Mouse (Mus musculus) midbrain, postnatal 0 days (tissue): ENCODE measurements around the gene Hs2st1. TPM values are rescaled to one million over a fixed set of nuclear protein-coding genes. Genes with fewer than 3 reads are reported as not detected.

Source experiments
- ATAC-seq: fragments of 200-750 bp; cut with Nextera tagmentation; 2 replicates; pipeline ENCODE4 v1.8.0; 2017; ENCODE audit warnings: moderate number of reproducible peaks, mild to moderate bottlenecking, moderate TSS enrichment, moderate library complexity; ENCODE audit not compliant: low FRiP score
- DNase-seq: peaks from one replicate; pipeline ENCODE4 v3.0.0-alpha.2; 2015; ENCODE audit warnings: low spot score
- H3K27ac ChIP-seq: fragments of 300-500 bp; sonication (generic); 2 replicates; pipeline ENCODE4 v1.5.1; 2014; ENCODE audit warnings: low read depth, mild to moderate bottlenecking, low read length, mixed read lengths
- H3K27me3 ChIP-seq: fragments of 300-500 bp; sonication (generic); 2 replicates; pipeline ENCODE4 v1.6.1; 2014; ENCODE audit warnings: low read length, control low read depth, mixed read lengths; ENCODE audit not compliant: insufficient read depth
- H3K36me3 ChIP-seq: fragments of 300-500 bp; sonication (generic); 2 replicates; pipeline ENCODE4 v1.6.1; 2014; ENCODE audit warnings: low read length, control low read depth, mixed read lengths; ENCODE audit not compliant: insufficient read depth
- H3K4me1 ChIP-seq: fragments of 300-500 bp; sonication (generic); 2 replicates; pipeline ENCODE4 v1.6.1; 2014; ENCODE audit warnings: mild to moderate bottlenecking, control low read depth, antibody characterized with exemption, low read length, mixed read lengths; ENCODE audit not compliant: insufficient read depth
- H3K4me2 ChIP-seq: fragments of 300-500 bp; sonication (generic); 2 replicates; pipeline ENCODE4 v1.6.1; 2014; ENCODE audit warnings: low read depth, mild to moderate bottlenecking, low read length, mixed read lengths; ENCODE audit not compliant: poor library complexity, severe bottlenecking
- H3K4me3 ChIP-seq: fragments of 300-500 bp; sonication (generic); 2 replicates; pipeline ENCODE4 v1.5.1; 2014; ENCODE audit warnings: low read depth, mild to moderate bottlenecking, low read length, moderate library complexity
- H3K9ac ChIP-seq: fragments of 300-500 bp; sonication (generic); replicated peaks from 2 replicates; pipeline ENCODE4 v1.6.1; 2014; ENCODE audit warnings: mild to moderate bottlenecking, low read length, moderate library complexity, mixed read lengths; ENCODE audit not compliant: poor library complexity, severe bottlenecking
- H3K9me3 ChIP-seq: fragments of 300-500 bp; sonication (generic); 2 replicates; pipeline ENCODE4 v1.6.1; 2016; ENCODE audit warnings: low read length, control low read depth
- CTCF ChIP-seq: IDR thresholded peaks from 2 replicates; pipeline ENCODE4 v1.5.1; 2016; ENCODE audit warnings: antibody characterized with exemption, mild to moderate bottlenecking
- WGBS: fragments of 180-500 bp; shearing (Covaris S2); extraction: QIAGEN DNeasy Blood & Tissue Kit; methylation state at CpG from one replicate; pipeline ENCODE4 v1.1.7; 2014; 5-methylcytosine and 5-hydroxymethylcytosine counted together
- polyA plus RNA-seq: library from polyadenylated mRNA; unstranded; fragments of >200 nt; fragmentation: Nextera tagmentation; extraction: Ambion mirVana; gene quantifications from 2 replicates; pipeline ENCODE4 v1.2.1, GENCODE M21; 2015
- total RNA-seq: library from RNA; depleted of rRNA; stranded (reverse); fragments of >200 nt; gene quantifications from 2 replicates; pipeline ENCODE4 v1.2.3, GENCODE M21; 2014; rRNA removed

The Hs2st1 gene
- total and polyA plus RNA-seq, 2 experiments from 2014 or later: 13.4 to 48.5 TPM

- TF ChIP-seq CTCF: peak; percentile 77
- Histone ChIP-seq H3K36me3 (no peaks in the 10 kb centered on the region), H3K4me3 (peak overlapping the region; percentile 8; the same call in 1 of the 2 replicates), H3K27ac (no peak overlapping the region), H3K9ac (no peak overlapping the region), H3K4me1 (0 out of 2 replicates have a peak, but pooled peaks cover 5% of the 10 kb centered on the region), H3K4me2 (peak overlapping the region; percentile 37), H3K9me3 (no peaks in the 10 kb centered on the region), H3K27me3 (no peaks in the 10 kb centered on the region)
- DNase-seq (peak; percentile 73), ATAC-seq (peak; percentile 82)
- 2% methylated on average over 18 of the region's 18 CpGs for WGBS
These were observed 189.1 kb downstream of the Hs2st1 start for GRCm38 (mm10) chr3:144380921-144381320.

GRCm38 (mm10) chr3:144379801-144380200, 190.2 kb downstream of the Hs2st1 start:
- H3K4me1 ChIP-seq: 0 out of 2 replicates have a peak, but pooled peaks cover 5% of the 10 kb centered on the region
- no peaks in the 10 kb centered on the region for H3K36me3 ChIP-seq
- H3K9me3 ChIP-seq: no peaks in the 10 kb centered on the region
- ATAC-seq: no peak
- H3K27ac ChIP-seq: no peak overlapping the region
- H3K9ac ChIP-seq: no peak overlapping the region
- no peak overlapping the region for H3K4me3 ChIP-seq
- 85% methylated on average over 4 of the region's 4 CpGs for WGBS
- no peaks in the 10 kb centered on the region for H3K27me3 ChIP-seq
- DNase-seq: no peak
- H3K4me2 ChIP-seq: no peak overlapping the region
- no peak for TF ChIP-seq CTCF

Other genes starting within 250 kb of the Hs2st1 start
- gene Selenof, start 123 bp upstream of the Hs2st1 start, total RNA-seq: 287 and 293 TPM in 2 replicates
- gene Selenof, start 123 bp upstream of the Hs2st1 start, polyA plus RNA-seq: 596 and 650 TPM in 2 replicates
- gene Sh3glb1, start 150.2 kb upstream of the Hs2st1 start, total RNA-seq: 96.5 and 111 TPM in 2 replicates
- 109 and 130 TPM in 2 replicates for gene Sh3glb1, start 150.2 kb upstream of the Hs2st1 start, polyA plus RNA-seq
- gene Clca3a1, start 190.8 kb upstream of the Hs2st1 start, total RNA-seq: 0.27 and 0.52 TPM in 2 replicates
- gene Clca3a1, start 190.8 kb upstream of the Hs2st1 start, polyA plus RNA-seq: 1.0 and 1.4 TPM in 2 replicates
- gene Clca3a2, start 249.3 kb upstream of the Hs2st1 start, total RNA-seq: 2.8 TPM in 1 of 2 replicates, not detected in the other
- 0.44 TPM in 1 of 2 replicates, not detected in the other for gene Clca3a2, start 249.3 kb upstream of the Hs2st1 start, polyA plus RNA-seq